Mouse (Mus musculus): ENCODE measurements around the gene Dmrt2.

DNA sequence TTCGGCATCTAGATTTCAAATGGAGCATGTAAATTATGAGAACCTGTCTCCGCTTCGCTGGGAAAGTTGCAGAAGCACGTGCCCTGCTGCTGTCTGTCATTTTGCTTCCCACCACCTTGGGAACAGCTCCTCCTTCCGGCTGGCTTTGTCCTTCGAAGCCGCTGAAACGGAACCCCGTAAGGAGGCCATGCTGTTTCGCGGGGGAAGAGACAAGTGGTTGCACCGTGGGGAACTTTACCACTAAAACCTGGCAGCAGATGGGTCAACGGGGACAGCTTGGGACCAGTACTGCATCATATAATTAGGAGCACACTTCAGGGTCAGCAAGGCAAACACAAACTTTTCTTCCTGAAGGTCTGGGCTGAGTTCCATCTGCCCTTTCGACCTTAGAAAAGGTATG, 26.6 kb downstream of the Dmrt2 start:
- TF ChIP-seq CTCF (IDR thresholded peaks at IDR 0.05; ENCODE audit: low read depth, low read length) = no peak
- no peak for TF ChIP-seq POLR2A (IDR thresholded peaks at IDR 0.05; ENCODE audit: borderline replicate concordance, low read depth, low read length)

All from bone marrow macrophage, adult 2 months (primary cell).